Mouse (Mus musculus) bone marrow, adult 2 months (tissue): Measurements from ENCODE around the gene Pros1.

ENCODE experiments used
- CTCF ChIP-seq: fragments of 200-500 bp; IDR thresholded peaks from 2 replicates; pipeline ENCODE4 v1.5.1; 2011; ENCODE audit warnings: low read length, control low read depth; ENCODE audit not compliant: control insufficient read depth, insufficient read depth
- POLR2A ChIP-seq: fragments of 200-500 bp; IDR thresholded peaks from 2 replicates; pipeline ENCODE4 v1.6.1; 2011; ENCODE audit warnings: low read depth, mild to moderate bottlenecking, control low read depth, low read length, borderline replicate concordance; ENCODE audit not compliant: control insufficient read depth

DNA sequence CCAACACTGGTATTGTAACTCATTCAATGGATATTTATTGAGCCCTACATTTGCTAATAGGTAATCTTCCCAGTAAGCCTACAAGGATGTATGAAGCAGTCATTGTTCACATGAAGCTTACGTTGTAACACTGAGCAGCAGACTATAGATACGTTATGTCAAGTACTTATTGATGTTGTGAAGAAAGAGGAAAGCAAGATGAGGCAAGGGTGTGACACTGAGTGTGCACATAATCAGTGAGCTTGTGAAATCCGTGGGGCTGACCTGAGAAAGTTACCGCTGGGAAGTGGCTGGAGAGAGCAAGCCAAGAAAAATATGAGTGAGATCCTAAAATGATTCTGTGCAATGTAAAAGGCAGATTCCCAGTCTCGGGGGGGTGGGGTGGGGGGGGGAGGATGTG, 61.4 kb downstream of the Pros1 start:
- TF ChIP-seq POLR2A (no peak), CTCF (no peak)
